Mouse (Mus musculus): ENCODE results near the gene Wnt5b.

GRCm38 (mm10) chr6:119479343-119479875, 64.7 kb downstream of the Wnt5b start, which contains the start of gene Fbxl14:
- TF ChIP-seq EP300 (IDR thresholded peaks at IDR 0.05; ENCODE audit: low read depth) (no peak), CTCF (IDR thresholded peaks at IDR 0.05; ENCODE audit: low read depth) (no peak)
